Comparison of ENCODE assay signal across 8 mouse cellular contexts in the genomic region with DNA sequence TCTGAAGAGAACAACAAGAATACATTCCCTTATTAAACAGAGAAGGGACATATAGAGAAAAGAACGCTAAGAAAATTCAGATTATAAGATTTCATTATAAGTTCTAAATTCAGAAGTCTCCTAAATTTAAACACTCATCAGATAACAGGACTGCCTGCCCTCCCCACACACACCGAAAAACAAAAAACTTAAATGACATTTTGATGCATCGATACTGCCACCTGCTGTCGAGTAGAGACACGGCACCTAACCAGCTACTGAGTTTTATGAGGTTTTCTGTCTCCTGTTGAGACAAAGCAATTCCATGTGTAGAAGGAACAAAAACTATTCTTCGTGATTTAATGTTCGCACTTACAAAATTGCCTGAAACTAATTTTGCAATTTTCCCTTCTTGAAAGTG. TPM values are rescaled to one million over a fixed set of nuclear protein-coding genes. Genes with fewer than 3 reads are reported as not detected.
DNase-seq lines count a peak whose midpoint lies in the region; ATAC-seq lines count a peak whose summit lies in the region.

No protein-coding gene starts in this region.

- H3K4me2 ChIP-seq in hindbrain, embryonic 11.5 days (replicated peaks; ENCODE audit: low read depth, low read length): peak overlapping the region; percentile 55
- peak overlapping the region; percentile 59 for H3K4me2 ChIP-seq in lung, embryonic 15.5 days

- H3K4me1 ChIP-seq in hindbrain, embryonic 11.5 days (replicated peaks; ENCODE audit: control insufficient read depth, insufficient read depth, low read length): no peaks in the 10 kb centered on the region
- H3K4me1 ChIP-seq in lung, embryonic 15.5 days: no peaks in the 10 kb centered on the region

- no peaks in the 10 kb centered on the region for H3K9me3 ChIP-seq in hindbrain, embryonic 11.5 days (ENCODE audit: control insufficient read depth, low read length)
- no peaks in the 10 kb centered on the region for H3K9me3 ChIP-seq in lung, embryonic 15.5 days

- ATAC-seq in hindbrain, embryonic 11.5 days (ENCODE audit: low FRiP score): peak; percentile 83
- ATAC-seq in lung, embryonic 15.5 days (ENCODE audit: borderline replicate concordance, extremely low read depth, low FRiP score, low TSS enrichment): peak; percentile 73; the same call in 1 of the 2 replicates

- WGBS in hindbrain, embryonic 11.5 days: 4% methylated on average over 7 of the region's 7 CpGs
- 1% methylated on average over 7 of the region's 7 CpGs for WGBS in lung, embryonic 15.5 days

- no peak overlapping the region for H3K27ac ChIP-seq in hindbrain, embryonic 11.5 days (ENCODE audit: low read depth, low read length)
- H3K27ac ChIP-seq in lung, embryonic 15.5 days: no peak overlapping the region

- no peak overlapping the region; the same call in 1 of the 2 replicates for H3K9ac ChIP-seq in hindbrain, embryonic 11.5 days (ENCODE audit: low read depth, low read length)
- no peak overlapping the region for H3K9ac ChIP-seq in lung, embryonic 15.5 days

- peak overlapping the region; percentile 32 for H3K4me3 ChIP-seq in hindbrain, embryonic 11.5 days (ENCODE audit: low read depth, low read length)
- peak overlapping the region; percentile 37 for H3K4me3 ChIP-seq in lung, embryonic 15.5 days

- peak; percentile 47 for DNase-seq in Muller cell, postnatal 12 days (ENCODE audit: inconsistent ontology term)
- peak; percentile 77 to 80 for DNase-seq in cerebellum, postnatal 10 days
- peak; percentile 30 to 77 for DNase-seq in frontal cortex, adult 2 months (ENCODE audit: extremely low spot score in 1 of 2, low spot score in 1 of 2)
- DNase-seq in hindbrain, embryonic 11.5 days (ENCODE audit: low spot score): peak; percentile 81
- DNase-seq in layer of hippocampus, adult 9-10 months (ENCODE audit: low spot score): peak; percentile 67
- DNase-seq in retina, adult 2 months (ENCODE audit: low read depth, low spot score): peak; percentile 36
- DNase-seq in urinary bladder, postnatal 36 days (ENCODE audit: low spot score in 2 of 2): peak; percentile 54 to 55

- H3K27me3 ChIP-seq in hindbrain, embryonic 11.5 days (ENCODE audit: control insufficient read depth, insufficient read depth, low read length): no peaks in the 10 kb centered on the region
- H3K27me3 ChIP-seq in lung, embryonic 15.5 days: no peaks in the 10 kb centered on the region

- H3K36me3 ChIP-seq in hindbrain, embryonic 11.5 days (ENCODE audit: control insufficient read depth, insufficient read depth, low read length): no peaks in the 10 kb centered on the region
- H3K36me3 ChIP-seq in lung, embryonic 15.5 days: no peaks in the 10 kb centered on the region

RNA-seq across cellular contexts. Expression of gene Gfral, which starts 23.2 kb away (rescaled TPM):
- polyA plus RNA-seq in frontal cortex, adult 2 months (2012; rRNA removed): not detected in 2 replicates
- not detected in 2 replicates for polyA plus RNA-seq in hindbrain, embryonic 11.5 days (2014; fragmentation: Nextera tagmentation; extraction: Ambion mirVana)
- not detected in 2 replicates for polyA plus RNA-seq in lung, embryonic 15.5 days (2015; fragmentation: Nextera tagmentation; extraction: Ambion mirVana)
